Mouse (Mus musculus): ENCODE measurements around the gene Atp8b4.

DNA sequence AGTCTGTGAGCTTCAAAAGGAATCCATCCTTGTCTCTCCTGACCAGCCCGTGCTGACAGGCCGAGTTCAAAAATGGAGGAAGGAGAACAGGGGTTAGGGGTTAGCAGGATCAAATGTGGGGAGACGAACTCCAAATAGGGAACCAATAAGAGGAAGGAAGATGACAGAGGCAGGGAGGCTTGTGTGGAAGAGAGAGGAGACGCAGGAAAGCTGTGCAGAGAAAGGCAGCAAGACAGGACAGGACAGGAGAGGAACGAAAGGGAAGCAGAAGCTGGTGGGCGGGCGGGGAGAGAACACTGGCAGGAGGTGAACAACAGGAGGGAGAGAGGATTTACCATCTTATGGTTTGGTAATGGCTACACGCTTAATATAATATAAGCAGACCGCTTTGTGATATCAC, 3.6 kb downstream of the Atp8b4 start:
- TF ChIP-seq POLR2A (IDR thresholded peaks at IDR 0.05; ENCODE audit: insufficient read depth, low read length) = no peak
- no peak for TF ChIP-seq CTCF (IDR thresholded peaks at IDR 0.05; ENCODE audit: low read depth, low read length)

Data from ES-Bruce4 (cell line).